Mouse (Mus musculus) testis, adult 2 months (tissue): ENCODE results near the gene Wasf2. TPM values are rescaled to one million over a fixed set of nuclear protein-coding genes. Genes with fewer than 3 reads are reported as not detected.
A peak's percentile ranks its signal among the peaks of the same experiment; 100 is the strongest.

Experiments
- H3K27ac ChIP-seq: fragments of 200-500 bp; 2 replicates; pipeline ENCODE4 v1.5.1; 2012; ENCODE audit warnings: low read depth, low read length; ENCODE audit not compliant: control insufficient read depth, insufficient read depth
- H3K27me3 ChIP-seq: fragments of 200-500 bp; 2 replicates; pipeline ENCODE4 v1.6.1; 2012; ENCODE audit warnings: mild to moderate bottlenecking, low read length, moderate library complexity; ENCODE audit not compliant: control insufficient read depth, insufficient read depth
- H3K36me3 ChIP-seq: fragments of 200-500 bp; 2 replicates; pipeline ENCODE4 v1.6.1; 2012; ENCODE audit warnings: mild to moderate bottlenecking, low read length; ENCODE audit not compliant: control insufficient read depth, insufficient read depth
- H3K4me1 ChIP-seq: fragments of 200-500 bp; 2 replicates; pipeline ENCODE4 v1.6.1; 2012; ENCODE audit warnings: low read length; ENCODE audit not compliant: control insufficient read depth, insufficient read depth
- H3K4me3 ChIP-seq: fragments of 200-500 bp; 2 replicates; pipeline ENCODE4 v1.5.1; 2012; ENCODE audit warnings: low read depth, mild to moderate bottlenecking, low read length, moderate library complexity, mixed read lengths; ENCODE audit not compliant: control insufficient read depth
- CTCF ChIP-seq: fragments of 200-500 bp; IDR thresholded peaks from 2 replicates; pipeline ENCODE4 v1.5.1; 2012; ENCODE audit warnings: low read depth, mild to moderate bottlenecking, inconsistent platforms, low read length, moderate library complexity; ENCODE audit not compliant: control insufficient read depth, insufficient read depth, insufficient replicate concordance
- POLR2A ChIP-seq: fragments of 200-500 bp; IDR thresholded peaks from 2 replicates; pipeline ENCODE4 v1.6.1; 2012; ENCODE audit warnings: low read depth, mild to moderate bottlenecking, inconsistent platforms, low read length, moderate library complexity; ENCODE audit not compliant: control insufficient read depth
- polyA plus RNA-seq: library from polyadenylated mRNA; depleted of rRNA; stranded (reverse); fragments of >200 nt; gene quantifications from 2 replicates; pipeline ENCODE4 v1.2.3, GENCODE M21; 2012

Wasf2 gene
- polyA plus RNA-seq, 1 experiment: 156 TPM

DNA sequence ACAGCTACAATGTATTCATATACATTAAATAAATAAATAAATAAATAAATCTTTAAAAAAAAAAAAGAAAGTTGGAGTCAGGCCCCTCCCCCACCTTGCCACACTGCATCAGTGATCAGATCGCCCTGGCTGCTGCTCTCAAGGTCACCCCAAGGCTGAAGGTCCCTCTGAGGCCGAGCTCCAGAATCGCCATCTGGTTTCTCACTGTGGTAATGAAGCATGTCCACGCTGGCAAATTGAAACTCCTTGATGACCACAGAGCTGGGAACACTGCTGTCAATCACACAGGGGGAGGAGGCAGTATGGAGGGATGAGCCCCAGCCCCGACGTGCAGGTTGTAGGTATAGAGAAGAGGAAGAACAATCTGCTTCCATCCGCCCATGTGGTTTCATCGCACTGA is 97.3 kb downstream of the Wasf2 start:
- Histone ChIP-seq H3K4me3 (no peak overlapping the region), H3K27me3 (no peaks in the 10 kb centered on the region), H3K27ac (no peak overlapping the region), H3K36me3 (no peaks in the 10 kb centered on the region), H3K4me1 (peaks cover 6% of the 10 kb centered on the region)
- TF ChIP-seq POLR2A: no peak
- TF ChIP-seq CTCF: no peak

DNA sequence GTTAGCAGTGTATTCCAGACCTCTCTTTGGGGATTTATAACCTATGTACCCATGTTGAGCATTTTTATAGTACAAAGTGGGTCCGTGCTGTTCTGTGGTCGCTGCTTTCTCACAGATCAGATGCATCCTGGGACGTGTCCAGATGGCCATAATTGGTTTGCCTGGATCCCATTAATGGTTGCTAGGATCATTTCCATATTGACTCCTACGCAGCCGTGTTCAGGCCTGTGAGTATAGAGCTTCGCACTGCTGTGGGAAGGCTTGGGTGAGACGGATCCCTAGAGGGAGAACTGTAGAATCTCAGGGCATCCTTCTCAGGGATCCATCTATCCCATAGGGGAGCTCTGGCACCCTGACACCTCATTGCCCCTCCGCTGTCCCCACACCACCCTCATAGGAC is 99.3 kb downstream of the Wasf2 start:
- no peak overlapping the region for H3K27ac ChIP-seq
- H3K4me1 ChIP-seq: peaks cover 5% of the 10 kb centered on the region; the same call in 1 of the 2 replicates
- no peaks in the 10 kb centered on the region for H3K27me3 ChIP-seq
- no peak overlapping the region for H3K4me3 ChIP-seq
- H3K36me3 ChIP-seq: no peaks in the 10 kb centered on the region
- TF ChIP-seq CTCF: no peak
- TF ChIP-seq POLR2A: no peak

DNA sequence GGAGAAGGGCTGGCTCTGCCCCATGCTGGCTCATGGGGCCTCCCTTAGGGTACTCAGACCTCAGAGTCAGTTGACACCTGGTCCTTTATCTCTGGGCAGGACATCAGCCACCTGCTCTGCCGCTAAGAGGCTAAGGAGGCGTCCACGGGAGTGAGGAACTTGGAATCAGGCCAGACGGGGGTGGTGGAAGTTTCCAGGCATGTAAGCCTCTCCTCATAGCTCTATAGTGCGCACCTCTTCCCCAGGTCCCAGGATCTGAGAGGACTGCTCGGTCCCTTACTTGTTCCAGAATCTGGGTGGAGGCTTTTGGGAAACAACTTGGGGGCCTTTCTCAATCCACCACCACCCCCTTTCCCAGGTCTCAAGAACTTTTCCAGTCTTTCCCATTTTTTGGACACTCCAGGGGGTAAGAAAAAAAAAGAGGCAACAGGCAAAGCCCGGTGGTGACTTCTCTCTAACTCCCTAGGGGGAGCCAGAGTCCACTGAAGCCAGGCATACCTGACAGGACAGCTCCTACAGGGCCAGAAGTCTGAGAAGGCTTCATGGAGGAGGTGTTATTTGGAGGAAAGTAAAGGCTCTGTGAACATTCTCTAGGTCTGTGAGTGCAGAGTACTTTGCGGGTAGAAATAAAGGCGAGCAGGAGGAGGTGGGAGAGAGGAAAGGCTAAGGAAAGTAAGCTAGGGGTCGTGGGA is 103.1 kb downstream of the Wasf2 start:
- H3K4me1 ChIP-seq: no peaks in the 10 kb centered on the region
- no peak overlapping the region for H3K27ac ChIP-seq
- TF ChIP-seq CTCF: peak; percentile 26; the same call in 1 of the 2 replicates
- TF ChIP-seq POLR2A: no peak
- no peak overlapping the region for H3K4me3 ChIP-seq
- H3K27me3 ChIP-seq: no peaks in the 10 kb centered on the region
- H3K36me3 ChIP-seq: no peaks in the 10 kb centered on the region

DNA sequence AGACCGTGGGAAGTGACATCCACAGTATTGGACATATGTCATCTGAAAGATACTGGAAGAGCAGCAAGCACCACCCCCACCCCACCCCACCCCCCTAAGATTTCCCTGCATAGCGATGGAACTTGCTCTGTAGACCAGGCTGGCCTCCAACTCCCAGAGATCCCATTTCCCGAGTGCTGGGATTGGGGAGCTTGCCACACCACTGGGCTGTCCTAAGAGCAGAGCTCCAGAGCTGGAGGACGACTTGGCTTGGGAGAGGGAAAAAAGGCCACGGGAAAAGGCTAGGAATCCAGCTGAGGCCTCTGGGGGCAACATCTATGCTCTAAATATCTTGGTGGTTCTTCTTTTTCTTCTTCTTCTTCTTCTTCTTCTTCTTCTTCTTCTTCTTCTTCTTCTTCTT is 104.5 kb downstream of the Wasf2 start:
- TF ChIP-seq POLR2A (no peak), CTCF (no peak)
- Histone ChIP-seq H3K4me1 (no peaks in the 10 kb centered on the region), H3K27me3 (no peaks in the 10 kb centered on the region), H3K4me3 (no peak overlapping the region), H3K27ac (no peak overlapping the region), H3K36me3 (no peaks in the 10 kb centered on the region)

DNA sequence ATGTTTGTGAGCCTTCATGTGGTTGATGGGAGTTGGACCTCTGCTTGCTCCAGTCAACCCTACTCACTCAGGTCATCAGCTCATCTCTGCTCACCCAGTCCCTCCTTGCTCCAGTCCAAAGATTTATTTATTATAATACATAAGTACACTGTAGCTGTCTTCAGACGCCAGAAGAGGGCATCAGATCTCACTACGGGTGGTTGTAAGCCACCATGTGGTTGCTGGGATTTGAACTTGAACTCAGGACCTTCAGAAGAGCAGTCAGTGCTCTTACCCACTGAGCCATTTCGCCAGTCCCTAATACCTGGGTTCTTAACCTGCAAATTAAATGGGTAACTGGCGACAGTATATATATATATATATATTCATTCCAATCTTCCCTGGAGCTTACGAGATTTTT is 105.1 kb downstream of the Wasf2 start:
- no peak overlapping the region for H3K4me3 ChIP-seq
- H3K4me1 ChIP-seq: peaks cover 2% of the 10 kb centered on the region
- no peaks in the 10 kb centered on the region for H3K27me3 ChIP-seq
- no peaks in the 10 kb centered on the region for H3K36me3 ChIP-seq
- H3K27ac ChIP-seq: no peak overlapping the region
- TF ChIP-seq CTCF (no peak), POLR2A (no peak)

DNA sequence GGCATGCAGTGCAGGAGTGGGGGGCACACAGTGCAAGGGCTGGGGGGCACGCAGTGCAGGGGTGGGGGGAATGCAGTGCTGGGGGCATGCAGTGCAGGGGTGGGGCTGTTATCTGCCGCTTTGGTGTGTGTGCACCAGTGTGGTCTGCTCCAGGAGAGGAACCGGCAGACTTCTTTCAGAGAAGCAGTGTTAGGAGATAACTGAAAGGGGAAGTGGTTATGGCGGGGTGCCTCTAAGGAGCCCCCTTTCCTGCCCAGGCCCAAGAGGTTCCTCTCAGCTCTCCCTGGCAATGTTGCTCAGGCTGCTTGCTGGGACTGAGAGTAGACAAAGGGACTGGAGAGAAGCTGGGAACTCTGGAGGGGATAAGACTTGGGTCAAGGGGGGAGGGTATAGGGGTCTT is 107.6 kb downstream of the Wasf2 start:
- peaks cover 11% of the 10 kb centered on the region for H3K4me1 ChIP-seq
- no peaks in the 10 kb centered on the region for H3K27me3 ChIP-seq
- TF ChIP-seq POLR2A (no peak), CTCF (no peak)
- H3K4me3 ChIP-seq: no peak overlapping the region
- no peaks in the 10 kb centered on the region for H3K36me3 ChIP-seq
- no peak overlapping the region for H3K27ac ChIP-seq

DNA sequence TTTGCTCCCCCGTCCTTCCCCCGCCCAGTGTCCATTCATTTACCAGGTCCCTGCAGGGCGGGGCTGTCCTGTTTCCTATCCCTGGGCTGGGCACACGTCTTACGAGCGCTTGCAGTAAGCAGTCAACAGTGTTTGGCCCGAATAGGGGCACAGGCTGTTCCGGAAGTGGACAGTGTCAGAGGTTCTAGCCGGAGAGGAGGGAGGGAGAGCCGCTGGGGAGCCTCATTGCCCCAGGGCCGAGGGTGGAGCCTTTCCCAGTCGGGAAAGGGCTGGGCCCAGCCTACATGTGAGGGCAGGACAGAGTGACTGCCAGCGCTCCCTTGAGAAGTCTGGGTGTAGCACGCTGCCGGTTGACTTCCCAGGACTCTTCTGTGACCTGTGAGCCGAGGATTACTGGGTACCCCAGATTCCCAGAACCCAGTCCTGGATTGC is 110.2 kb downstream of the Wasf2 start, which contains the start of gene Map3k6:
Gene Map3k6 (plus strand): TSS at position 329 of the 432 bp plus-strand sequence.
- no peak for TF ChIP-seq POLR2A
- no peak for TF ChIP-seq CTCF
- H3K4me1 ChIP-seq: peaks cover 11% of the 10 kb centered on the region
- H3K27me3 ChIP-seq: no peaks in the 10 kb centered on the region
- peak within 1 kb of the TSS; percentile 91 for H3K4me3 ChIP-seq
- H3K27ac ChIP-seq: peak within 1 kb of the TSS; percentile 86
- H3K36me3 ChIP-seq: no peaks in the 10 kb centered on the region

DNA sequence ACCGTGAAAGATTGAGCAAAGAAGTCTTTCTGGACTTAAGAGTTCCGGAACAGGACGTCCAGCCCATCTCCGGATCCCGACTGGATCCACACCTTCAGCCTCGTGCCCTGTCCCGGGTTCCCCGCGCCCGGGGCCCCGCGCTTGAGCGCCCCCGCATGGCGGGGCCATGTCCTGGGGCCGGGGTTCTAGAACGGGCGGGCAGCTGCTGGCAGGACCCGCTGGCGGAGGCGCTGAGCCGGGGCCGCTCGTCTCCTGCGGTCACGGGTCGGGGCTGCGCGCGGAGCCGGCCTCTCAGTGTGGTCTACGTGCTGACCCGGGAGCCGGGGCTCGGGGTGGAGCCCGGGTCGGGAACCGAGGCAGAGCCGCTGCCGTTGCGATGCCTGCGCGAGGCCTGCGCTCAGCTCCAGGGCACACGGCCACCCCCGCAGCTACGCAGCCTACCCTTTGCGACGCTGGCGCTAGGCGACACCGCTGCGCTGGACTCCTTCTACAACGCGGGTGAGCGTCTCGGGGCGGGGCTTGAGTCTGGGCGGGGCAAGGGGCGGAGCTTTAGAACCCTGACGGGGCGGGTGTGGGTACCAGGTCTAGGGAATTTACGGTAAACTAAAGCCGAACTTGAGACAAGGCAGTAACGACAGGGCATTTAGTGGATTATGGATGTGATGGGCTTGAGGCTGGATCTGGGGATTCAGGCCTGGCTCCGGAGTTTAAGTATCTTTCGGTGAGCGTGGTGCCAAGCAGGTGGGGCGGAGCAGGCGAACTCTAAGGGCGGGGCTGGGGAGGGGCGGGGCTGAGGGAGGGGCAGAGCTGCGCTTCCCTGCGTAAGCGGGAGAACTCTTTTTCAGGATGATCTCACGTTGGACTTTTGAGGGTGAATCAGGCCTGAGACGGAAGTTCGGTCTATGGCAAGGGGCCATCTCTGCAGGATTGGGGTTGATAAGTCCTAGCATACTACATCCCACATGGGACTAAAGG is 110.9 kb downstream of the Wasf2 start:
- Histone ChIP-seq H3K4me3 (peak overlapping the region; percentile 91), H3K27ac (peak overlapping the region; percentile 86), H3K27me3 (no peaks in the 10 kb centered on the region), H3K36me3 (no peaks in the 10 kb centered on the region), H3K4me1 (peaks cover 11% of the 10 kb centered on the region)
- no peak; the same call in 1 of the 2 replicates for TF ChIP-seq CTCF
- TF ChIP-seq POLR2A: peak; percentile 70; the same call in 1 of the 2 replicates
